Mouse (Mus musculus): Measurements from ENCODE around the gene Lgalsl. TPM values are rescaled to one million over a fixed set of nuclear protein-coding genes. Genes with fewer than 3 reads are reported as not detected.

Lgalsl gene
- polyA plus RNA-seq, 1 experiment from 2014 or later = 46.5 TPM

GRCm38 (mm10) chr11:20823961-20824360, 6.9 kb downstream of the Lgalsl start:
- no peaks in the 10 kb centered on the region for H3K9me3 ChIP-seq (ENCODE audit: low read depth, low read length)
- 78% methylated on average over 2 of the region's 2 CpGs for WGBS
- peaks cover 22% of the 10 kb centered on the region for H3K36me3 ChIP-seq (ENCODE audit: insufficient read depth)
- no peaks in the 10 kb centered on the region for H3K4me1 ChIP-seq (ENCODE audit: insufficient read depth)
- no peak for ATAC-seq (ENCODE audit: insufficient read depth)
- H3K4me2 ChIP-seq = no peak overlapping the region
- H3K27ac ChIP-seq (ENCODE audit: low read depth) = no peak overlapping the region
- H3K27me3 ChIP-seq (ENCODE audit: insufficient read depth, low read length) = no peaks in the 10 kb centered on the region
- DNase-seq = no peak
- TF ChIP-seq CTCF (IDR thresholded peaks at IDR 0.05; ENCODE audit: low read depth) = no peak
- H3K9ac ChIP-seq = no peak overlapping the region
- H3K4me3 ChIP-seq (ENCODE audit: low read depth, low read length) = no peak overlapping the region

DNA sequence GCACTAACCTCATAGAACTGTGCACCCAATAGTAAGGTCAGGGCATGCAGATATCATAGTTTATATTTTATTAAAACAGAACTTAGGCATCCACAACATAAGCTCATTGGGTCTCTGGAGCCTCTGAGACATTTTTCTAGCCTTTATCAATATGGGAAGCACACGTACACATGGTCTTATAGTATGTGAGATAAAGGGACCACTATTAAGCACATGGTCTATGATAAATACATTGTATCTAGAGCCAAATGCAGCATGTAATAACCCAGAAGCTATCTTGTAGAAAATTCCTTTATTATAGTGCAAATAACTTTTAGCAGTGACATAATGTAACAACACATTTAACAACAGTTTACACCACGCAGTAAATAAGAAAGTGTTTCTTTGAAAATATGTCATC, 7.6 kb downstream of the Lgalsl start:
- Histone ChIP-seq H3K4me2 (no peak overlapping the region), H3K4me3 (ENCODE audit: low read depth, low read length) (no peak overlapping the region), H3K9me3 (ENCODE audit: low read depth, low read length) (no peaks in the 10 kb centered on the region), H3K36me3 (ENCODE audit: insufficient read depth) (peaks cover 18% of the 10 kb centered on the region), H3K9ac (no peak overlapping the region), H3K4me1 (ENCODE audit: insufficient read depth) (no peaks in the 10 kb centered on the region), H3K27me3 (ENCODE audit: insufficient read depth, low read length) (no peaks in the 10 kb centered on the region), H3K27ac (ENCODE audit: low read depth) (no peak overlapping the region)
- ATAC-seq (ENCODE audit: insufficient read depth) = no peak
- 70% methylated on average over 2 of the region's 2 CpGs for WGBS
- no peak for TF ChIP-seq CTCF (IDR thresholded peaks at IDR 0.05; ENCODE audit: low read depth)
- no peak for DNase-seq

DNA sequence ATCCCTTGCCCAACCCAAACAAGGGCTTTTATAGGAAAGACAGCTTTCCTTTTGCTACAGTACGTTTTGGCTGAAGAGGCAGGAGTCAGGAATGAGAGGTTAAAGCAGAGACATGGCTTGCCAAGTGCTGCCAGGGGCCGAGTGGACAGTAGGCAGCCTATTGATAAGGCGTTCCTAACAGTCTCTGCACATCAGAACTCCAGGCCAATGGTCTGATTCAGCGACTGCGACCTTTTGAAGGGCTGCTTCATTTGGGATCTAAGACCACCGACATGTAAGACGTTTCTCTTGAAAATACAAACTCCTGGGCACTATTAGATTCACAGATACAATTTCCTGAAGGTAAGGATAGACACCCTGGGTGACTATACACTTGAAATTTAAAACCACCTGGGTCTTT, 9.5 kb downstream of the Lgalsl start:
- H3K27me3 ChIP-seq (ENCODE audit: insufficient read depth, low read length) = no peaks in the 10 kb centered on the region
- 66% methylated on average over 7 of the region's 7 CpGs for WGBS
- no peak overlapping the region for H3K4me3 ChIP-seq (ENCODE audit: low read depth, low read length)
- no peaks in the 10 kb centered on the region for H3K9me3 ChIP-seq (ENCODE audit: low read depth, low read length)
- H3K9ac ChIP-seq = no peak overlapping the region
- no peak for TF ChIP-seq CTCF (IDR thresholded peaks at IDR 0.05; ENCODE audit: low read depth)
- no peak overlapping the region for H3K27ac ChIP-seq (ENCODE audit: low read depth)
- no peak for ATAC-seq (ENCODE audit: insufficient read depth)
- H3K4me2 ChIP-seq = no peak overlapping the region
- 0 out of 2 replicates have a peak, but pooled peaks cover 4% of the 10 kb centered on the region for H3K36me3 ChIP-seq (ENCODE audit: insufficient read depth)
- no peak for DNase-seq
- H3K4me1 ChIP-seq (ENCODE audit: insufficient read depth) = no peaks in the 10 kb centered on the region

- Histone ChIP-seq H3K4me2 (no peak overlapping the region), H3K9me3 (ENCODE audit: low read depth, low read length) (no peaks in the 10 kb centered on the region), H3K4me1 (ENCODE audit: insufficient read depth) (no peaks in the 10 kb centered on the region), H3K9ac (no peak overlapping the region), H3K36me3 (ENCODE audit: insufficient read depth) (no peaks in the 10 kb centered on the region), H3K4me3 (ENCODE audit: low read depth, low read length) (no peak overlapping the region), H3K27ac (ENCODE audit: low read depth) (no peak overlapping the region), H3K27me3 (ENCODE audit: insufficient read depth, low read length) (no peaks in the 10 kb centered on the region)
- 78% methylated on average over 6 of the region's 6 CpGs for WGBS
- ATAC-seq (ENCODE audit: insufficient read depth) (no peak), DNase-seq (no peak)
- no peak for TF ChIP-seq CTCF (IDR thresholded peaks at IDR 0.05; ENCODE audit: low read depth)
These were observed 16.8 kb downstream of the Lgalsl start for GRCm38 (mm10) chr11:20813901-20814523.

DNA sequence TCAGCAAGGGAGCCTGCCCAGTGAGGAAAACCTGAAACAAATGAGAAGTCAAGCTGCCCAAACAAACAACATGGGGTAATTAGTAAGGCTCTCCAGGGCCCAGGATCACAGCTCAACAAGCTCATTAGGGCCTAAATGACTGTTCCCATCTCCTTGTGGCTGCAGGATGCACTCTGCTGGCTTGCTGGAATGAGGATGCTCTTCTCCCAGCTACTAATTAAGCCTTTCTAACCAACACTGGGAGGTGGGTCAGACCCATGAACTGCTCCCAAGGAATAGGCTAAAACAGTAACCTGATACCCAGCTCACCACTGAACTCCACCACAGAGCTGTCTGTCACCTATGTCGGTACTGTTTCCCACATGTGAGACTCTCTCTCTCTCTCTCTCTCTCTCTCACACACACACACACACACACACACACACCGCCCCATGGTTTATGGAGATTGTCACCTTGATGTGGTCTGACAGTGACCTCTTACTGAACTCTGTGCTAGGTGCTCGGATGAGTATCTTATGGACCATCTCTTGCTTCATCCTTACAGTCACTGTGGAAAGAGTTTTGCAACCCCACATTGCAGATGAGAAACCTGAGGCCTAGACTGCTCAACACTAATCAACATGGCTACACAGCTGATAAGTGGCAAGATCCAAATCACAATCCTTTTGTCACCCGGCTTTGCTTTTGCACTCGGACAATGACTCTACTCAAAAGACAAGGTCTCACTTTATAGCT, 18.5 kb downstream of the Lgalsl start:
- Histone ChIP-seq H3K36me3 (ENCODE audit: insufficient read depth) (no peaks in the 10 kb centered on the region), H3K4me2 (no peak overlapping the region), H3K9ac (no peak overlapping the region), H3K4me1 (ENCODE audit: insufficient read depth) (no peaks in the 10 kb centered on the region), H3K27me3 (ENCODE audit: insufficient read depth, low read length) (no peaks in the 10 kb centered on the region), H3K9me3 (ENCODE audit: low read depth, low read length) (no peaks in the 10 kb centered on the region), H3K4me3 (ENCODE audit: low read depth, low read length) (no peak overlapping the region), H3K27ac (ENCODE audit: low read depth) (no peak overlapping the region)
- no peak for TF ChIP-seq CTCF (IDR thresholded peaks at IDR 0.05; ENCODE audit: low read depth)
- ATAC-seq (ENCODE audit: insufficient read depth) (no peak), DNase-seq (no peak)
- 62% methylated on average over 5 of the region's 5 CpGs for WGBS

DNA sequence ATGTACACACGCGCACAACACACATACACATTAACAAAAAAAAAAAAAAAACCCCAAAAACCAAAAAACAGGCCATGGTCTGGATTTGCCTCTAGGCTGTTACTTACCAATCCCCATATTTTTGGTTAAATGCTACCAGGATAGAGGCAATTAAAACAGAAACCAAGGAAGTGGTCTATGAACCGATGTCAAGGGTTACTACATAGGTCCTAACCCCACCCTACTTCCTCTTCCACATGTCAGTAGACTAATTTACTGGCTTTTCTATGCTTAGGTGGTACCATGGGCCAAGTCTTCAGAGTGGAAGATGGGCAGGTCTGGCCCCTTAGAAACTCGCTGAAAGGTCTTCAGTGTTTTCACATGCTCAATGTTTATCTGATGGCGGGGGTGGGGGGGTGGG, 24.2 kb downstream of the Lgalsl start:
- 68% methylated on average over 5 of the region's 5 CpGs for WGBS
- no peaks in the 10 kb centered on the region for H3K9me3 ChIP-seq (ENCODE audit: low read depth, low read length)

DNA sequence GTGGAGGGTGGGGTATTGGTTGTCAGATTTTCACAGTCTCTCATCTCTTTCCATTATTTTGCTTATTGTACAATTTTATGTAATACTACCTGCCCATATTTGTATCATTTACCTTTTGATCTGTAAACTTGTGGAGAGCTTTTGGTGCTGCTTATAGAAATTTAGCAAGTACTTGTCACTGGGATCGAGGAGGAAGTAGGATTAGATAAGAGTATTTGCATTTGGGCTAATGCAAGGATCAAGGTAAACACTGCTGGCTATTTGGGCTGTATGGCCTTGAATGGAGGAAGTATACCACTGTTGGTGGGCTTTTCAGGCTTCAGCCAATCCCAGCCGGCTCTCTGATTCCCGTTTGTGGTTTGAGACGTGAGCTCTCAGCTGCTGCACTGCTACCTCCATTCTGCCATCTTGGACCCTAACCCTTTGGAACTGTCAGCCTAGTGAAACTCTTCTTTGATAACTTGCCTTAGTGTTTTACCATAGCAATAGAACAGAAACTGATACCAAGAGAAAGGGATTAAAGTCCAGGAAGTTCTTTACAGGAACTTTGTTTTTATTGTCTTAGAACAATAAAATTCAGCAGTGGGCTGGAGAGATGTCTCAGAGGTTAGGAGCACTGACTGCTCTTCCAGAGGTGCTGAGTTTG, 25.1 kb downstream of the Lgalsl start:
- ATAC-seq (ENCODE audit: insufficient read depth) = no peak
- Histone ChIP-seq H3K9ac (no peak overlapping the region), H3K27ac (ENCODE audit: low read depth) (no peak overlapping the region), H3K4me1 (ENCODE audit: insufficient read depth) (no peaks in the 10 kb centered on the region), H3K4me2 (no peak overlapping the region), H3K36me3 (ENCODE audit: insufficient read depth) (no peaks in the 10 kb centered on the region), H3K27me3 (ENCODE audit: insufficient read depth, low read length) (no peaks in the 10 kb centered on the region), H3K4me3 (ENCODE audit: low read depth, low read length) (no peak overlapping the region), H3K9me3 (ENCODE audit: low read depth, low read length) (no peaks in the 10 kb centered on the region)
- no peak for DNase-seq
- TF ChIP-seq CTCF (IDR thresholded peaks at IDR 0.05; ENCODE audit: low read depth) = no peak
- 29% methylated on average over 4 of the region's 4 CpGs for WGBS

More for the DNA sequence above, 24.2 kb downstream of the Lgalsl start:
- H3K4me3 ChIP-seq (ENCODE audit: low read depth, low read length) = no peak overlapping the region
- ATAC-seq (ENCODE audit: insufficient read depth) = no peak
- no peaks in the 10 kb centered on the region for H3K4me1 ChIP-seq (ENCODE audit: insufficient read depth)
- no peak overlapping the region for H3K27ac ChIP-seq (ENCODE audit: low read depth)
- TF ChIP-seq CTCF (IDR thresholded peaks at IDR 0.05; ENCODE audit: low read depth) = no peak
- no peaks in the 10 kb centered on the region for H3K27me3 ChIP-seq (ENCODE audit: insufficient read depth, low read length)
- no peak overlapping the region for H3K4me2 ChIP-seq
- no peak for DNase-seq
- H3K36me3 ChIP-seq (ENCODE audit: insufficient read depth) = no peaks in the 10 kb centered on the region
- H3K9ac ChIP-seq = no peak overlapping the region
